In genomic region chr6:88966501-88966900, GRCm38 (mm10) we compare ENCODE assay signal across 29 mouse cellular contexts.
DNase-seq lines count a peak whose midpoint lies in the region; ATAC-seq lines count a peak whose summit lies in the region.
"Had no signal": no experiment of that assay in that cellular context is flagged by ENCODE, and none has a peak within 500 bp of the region (broad histone marks: within the 10 kb centered on the region; RNA-seq: fewer than 3 reads in every experiment).

No protein-coding gene starts in this region.

- ATAC-seq in hindbrain, embryonic 13.5 days (ENCODE audit: low FRiP score), result no peak
- ATAC-seq in hindbrain, embryonic 16.5 days, result no peak
- ATAC-seq in midbrain, embryonic 11.5 days (ENCODE audit: low FRiP score), result no peak
- no peak for ATAC-seq in midbrain, embryonic 15.5 days (replicated peaks)
- ATAC-seq in liver, embryonic 11.5 days (replicated peaks; ENCODE audit: low FRiP score), result no peak
- ATAC-seq: lung, postnatal 0 days had no signal

- DNase-seq in midbrain, embryonic 10.5 days (ENCODE audit: low spot score), result no peak
- no peak for DNase-seq in midbrain, embryonic 11.5 days (ENCODE audit: low spot score, missing footprints)
- DNase-seq in NIH3T3 (ENCODE audit: low read depth), result peak; percentile 72
- DNase-seq in liver, embryonic 11.5 days (ENCODE audit: low spot score), result no peak
- no peak for DNase-seq in limb, embryonic 10.5 days (ENCODE audit: low spot score)
- DNase-seq: adrenal gland, postnatal 36 days; cerebellum, adult 8-10 months; cerebellum, postnatal 25 days; gastrocnemius, adult 2 months; heart, adult 2 months; heart, postnatal 4 days; kidney, adult 8-10 months; layer of hippocampus, adult 9-11 months; liver, embryonic 13.5 days; lung, adult 18-20 months; lung, postnatal 4 days; right cerebral cortex, adult 18-20 months; spleen, adult 18-20 months; thymus, postnatal 14 days had no signal

- no peak overlapping the region for H3K4me2 ChIP-seq in hindbrain, embryonic 13.5 days
- H3K4me2 ChIP-seq in hindbrain, embryonic 16.5 days (ENCODE audit: low read length), result no peak overlapping the region
- H3K4me2 ChIP-seq in midbrain, embryonic 11.5 days, result no peak overlapping the region
- no peak overlapping the region for H3K4me2 ChIP-seq in midbrain, embryonic 15.5 days
- H3K4me2 ChIP-seq in liver, embryonic 11.5 days, result no peak overlapping the region
- H3K4me2 ChIP-seq: embryonic facial prominence, embryonic 15.5 days; heart, embryonic 12.5 days; liver, embryonic 13.5 days had no signal

- 0 out of 2 replicates have a peak overlapping the region, but pooled peaks have one; percentile 76 for H3K27ac ChIP-seq in hindbrain, embryonic 13.5 days
- no peak overlapping the region for H3K27ac ChIP-seq in hindbrain, embryonic 16.5 days (ENCODE audit: low read depth, low read length)
- peak overlapping the region; percentile 79; the same call in 1 of the 2 replicates for H3K27ac ChIP-seq in midbrain, embryonic 10.5 days (replicated peaks)
- no peak overlapping the region for H3K27ac ChIP-seq in midbrain, embryonic 11.5 days (ENCODE audit: low read depth, low read length)
- peak overlapping the region; percentile 46 for H3K27ac ChIP-seq in midbrain, embryonic 15.5 days
- H3K27ac ChIP-seq in liver, embryonic 11.5 days (ENCODE audit: low read depth, low read length), result no peak overlapping the region
- H3K27ac ChIP-seq in limb, embryonic 10.5 days, result no peak overlapping the region
- H3K27ac ChIP-seq: embryonic facial prominence, embryonic 15.5 days; gastrocnemius, adult 2 months; heart, adult 2 months; kidney, postnatal 0 days; liver, embryonic 13.5 days had no signal

- H3K36me3 ChIP-seq in hindbrain, embryonic 13.5 days, result no peaks in the 10 kb centered on the region
- no peaks in the 10 kb centered on the region for H3K36me3 ChIP-seq in hindbrain, embryonic 16.5 days (ENCODE audit: control insufficient read depth, insufficient read depth, low read length)
- H3K36me3 ChIP-seq in midbrain, embryonic 10.5 days, result no peaks in the 10 kb centered on the region
- no peaks in the 10 kb centered on the region for H3K36me3 ChIP-seq in midbrain, embryonic 11.5 days (ENCODE audit: control insufficient read depth, insufficient read depth, low read length)
- no peaks in the 10 kb centered on the region for H3K36me3 ChIP-seq in midbrain, embryonic 15.5 days (replicated peaks)
- no peaks in the 10 kb centered on the region for H3K36me3 ChIP-seq in liver, embryonic 11.5 days (ENCODE audit: control insufficient read depth, insufficient read depth, low read length)
- no peaks in the 10 kb centered on the region for H3K36me3 ChIP-seq in limb, embryonic 10.5 days
- H3K36me3 ChIP-seq: embryonic facial prominence, embryonic 10.5 days; embryonic facial prominence, embryonic 15.5 days; G1E; heart, embryonic 12.5 days; liver, embryonic 13.5 days had no signal

- 90% methylated on average over 4 of the region's 4 CpGs for WGBS in hindbrain, embryonic 13.5 days
- WGBS in hindbrain, embryonic 16.5 days, result 90% methylated on average over 4 of the region's 4 CpGs
- 86% methylated on average over 4 of the region's 4 CpGs for WGBS in midbrain, embryonic 10.5 days
- 87% methylated on average over 4 of the region's 4 CpGs for WGBS in midbrain, embryonic 11.5 days
- WGBS in midbrain, embryonic 15.5 days, result 84% methylated on average over 4 of the region's 4 CpGs
- WGBS in liver, embryonic 11.5 days, result 69% methylated on average over 4 of the region's 4 CpGs
- WGBS in limb, embryonic 10.5 days, result 83% methylated on average over 4 of the region's 4 CpGs

- H3K9ac ChIP-seq in hindbrain, embryonic 13.5 days, result no peak overlapping the region
- no peak overlapping the region for H3K9ac ChIP-seq in hindbrain, embryonic 16.5 days (ENCODE audit: low read depth, low read length)
- H3K9ac ChIP-seq in midbrain, embryonic 11.5 days (ENCODE audit: low read length), result no peak overlapping the region
- H3K9ac ChIP-seq in midbrain, embryonic 15.5 days, result no peak overlapping the region
- H3K9ac ChIP-seq in liver, embryonic 11.5 days (ENCODE audit: low read depth, low read length), result no peak overlapping the region
- H3K9ac ChIP-seq: embryonic facial prominence, embryonic 15.5 days; heart, embryonic 12.5 days; liver, embryonic 13.5 days had no signal

- H3K9me3 ChIP-seq in hindbrain, embryonic 13.5 days, result no peaks in the 10 kb centered on the region
- H3K9me3 ChIP-seq in hindbrain, embryonic 16.5 days (ENCODE audit: control insufficient read depth, low read length), result no peaks in the 10 kb centered on the region
- no peaks in the 10 kb centered on the region for H3K9me3 ChIP-seq in midbrain, embryonic 10.5 days (replicated peaks)
- no peaks in the 10 kb centered on the region for H3K9me3 ChIP-seq in midbrain, embryonic 11.5 days (ENCODE audit: control insufficient read depth, low read length)
- no peaks in the 10 kb centered on the region for H3K9me3 ChIP-seq in midbrain, embryonic 15.5 days
- no peaks in the 10 kb centered on the region for H3K9me3 ChIP-seq in liver, embryonic 11.5 days (ENCODE audit: control insufficient read depth, low read length)
- no peaks in the 10 kb centered on the region for H3K9me3 ChIP-seq in limb, embryonic 10.5 days (replicated peaks)
- H3K9me3 ChIP-seq: embryonic facial prominence, embryonic 10.5 days; embryonic facial prominence, embryonic 15.5 days; forebrain, embryonic 13.5 days; G1E; heart, embryonic 12.5 days; liver, embryonic 13.5 days had no signal

- H3K4me1 ChIP-seq in hindbrain, embryonic 13.5 days (replicated peaks), result peaks cover 49% of the 10 kb centered on the region
- peaks cover 12% of the 10 kb centered on the region for H3K4me1 ChIP-seq in hindbrain, embryonic 16.5 days (ENCODE audit: control insufficient read depth, insufficient read depth, low read depth, low read length)
- H3K4me1 ChIP-seq in midbrain, embryonic 10.5 days, result peaks cover 82% of the 10 kb centered on the region
- peaks cover 32% of the 10 kb centered on the region for H3K4me1 ChIP-seq in midbrain, embryonic 11.5 days (ENCODE audit: control insufficient read depth, insufficient read depth, low read length)
- H3K4me1 ChIP-seq in midbrain, embryonic 15.5 days, result peaks cover 36% of the 10 kb centered on the region
- no peaks in the 10 kb centered on the region for H3K4me1 ChIP-seq in liver, embryonic 11.5 days (replicated peaks; ENCODE audit: control insufficient read depth, insufficient read depth, low read length)
- H3K4me1 ChIP-seq in limb, embryonic 10.5 days, result peaks cover under 1% of the 10 kb centered on the region; the same call in 1 of the 2 replicates
- H3K4me1 ChIP-seq: liver, embryonic 13.5 days had no signal

- peaks cover 20% of the 10 kb centered on the region; the same call in 1 of the 2 replicates for H3K27me3 ChIP-seq in hindbrain, embryonic 13.5 days
- H3K27me3 ChIP-seq in hindbrain, embryonic 16.5 days (replicated peaks; ENCODE audit: control insufficient read depth, insufficient read depth, low read length), result no peaks in the 10 kb centered on the region
- peaks cover 30% of the 10 kb centered on the region for H3K27me3 ChIP-seq in midbrain, embryonic 10.5 days (ENCODE audit: low read depth, poor library complexity, severe bottlenecking)
- no peaks in the 10 kb centered on the region for H3K27me3 ChIP-seq in midbrain, embryonic 11.5 days (ENCODE audit: control insufficient read depth, insufficient read depth, low read length)
- no peaks in the 10 kb centered on the region for H3K27me3 ChIP-seq in midbrain, embryonic 15.5 days (replicated peaks)
- no peaks in the 10 kb centered on the region for H3K27me3 ChIP-seq in liver, embryonic 11.5 days (replicated peaks; ENCODE audit: control insufficient read depth, insufficient read depth, low read length)
- no peaks in the 10 kb centered on the region for H3K27me3 ChIP-seq in limb, embryonic 10.5 days (ENCODE audit: low read depth, poor library complexity, severe bottlenecking)
- H3K27me3 ChIP-seq: embryonic facial prominence, embryonic 15.5 days; heart, embryonic 12.5 days; liver, embryonic 13.5 days had no signal

- H3K4me3 ChIP-seq in hindbrain, embryonic 13.5 days, result no peak overlapping the region
- H3K4me3 ChIP-seq in hindbrain, embryonic 16.5 days (ENCODE audit: low read length), result no peak overlapping the region
- no peak overlapping the region for H3K4me3 ChIP-seq in midbrain, embryonic 10.5 days
- H3K4me3 ChIP-seq in midbrain, embryonic 11.5 days (ENCODE audit: low read depth, low read length), result no peak overlapping the region
- H3K4me3 ChIP-seq in midbrain, embryonic 15.5 days, result no peak overlapping the region
- H3K4me3 ChIP-seq in liver, embryonic 11.5 days (ENCODE audit: low read depth, low read length), result no peak overlapping the region
- H3K4me3 ChIP-seq in limb, embryonic 10.5 days, result no peak overlapping the region
- H3K4me3 ChIP-seq: embryonic facial prominence, embryonic 10.5 days; embryonic facial prominence, embryonic 15.5 days; forebrain, embryonic 13.5 days; gastrocnemius, adult 2 months; heart, adult 2 months; heart, embryonic 12.5 days; liver, embryonic 13.5 days had no signal

Comparison
In these comparisons a context has a peak if more than half of its experiments do, and no peak if none do; other contexts are left out.
1. H3K27ac ChIP-seq: peak in hindbrain, embryonic 13.5 days (single experiment), midbrain, embryonic 10.5 days (single experiment) and midbrain, embryonic 15.5 days (single experiment); none in hindbrain, embryonic 16.5 days (single experiment), midbrain, embryonic 11.5 days (single experiment), liver, embryonic 11.5 days (single experiment) and limb, embryonic 10.5 days (single experiment).